Mouse (Mus musculus) ES-E14 (cell line): ENCODE measurements around the gene Aqp1.

Experiments used
- CHD2 ChIP-seq: IDR thresholded peaks from 2 replicates; pipeline ENCODE4 v1.6.1; 2014; ENCODE audit warnings: mild to moderate bottlenecking, low read depth, low read length, inconsistent platforms
- MAFK ChIP-seq: IDR thresholded peaks from 2 replicates; pipeline ENCODE4 v1.6.1; 2014; ENCODE audit warnings: mild to moderate bottlenecking, low read depth, low read length, inconsistent platforms; ENCODE audit not compliant: insufficient read depth
- ZC3H11A ChIP-seq: IDR thresholded peaks from 2 replicates; pipeline ENCODE4 v1.6.1; 2012; ENCODE audit warnings: low read depth, mild to moderate bottlenecking, inconsistent platforms, low read length, borderline replicate concordance
- ZNF384 ChIP-seq: IDR thresholded peaks from 2 replicates; pipeline ENCODE4 v1.6.1; 2012; ENCODE audit warnings: low read depth, low read length, inconsistent platforms

- TF ChIP-seq ZNF384 (no peak), MAFK (no peak), CHD2 (no peak), ZC3H11A (no peak)
Measured at GRCm38 (mm10) chr6:55311962-55312361, 24.3 kb upstream of the Aqp1 start.
